Mouse (Mus musculus): ENCODE measurements around the gene Nsmce1.

DNA sequence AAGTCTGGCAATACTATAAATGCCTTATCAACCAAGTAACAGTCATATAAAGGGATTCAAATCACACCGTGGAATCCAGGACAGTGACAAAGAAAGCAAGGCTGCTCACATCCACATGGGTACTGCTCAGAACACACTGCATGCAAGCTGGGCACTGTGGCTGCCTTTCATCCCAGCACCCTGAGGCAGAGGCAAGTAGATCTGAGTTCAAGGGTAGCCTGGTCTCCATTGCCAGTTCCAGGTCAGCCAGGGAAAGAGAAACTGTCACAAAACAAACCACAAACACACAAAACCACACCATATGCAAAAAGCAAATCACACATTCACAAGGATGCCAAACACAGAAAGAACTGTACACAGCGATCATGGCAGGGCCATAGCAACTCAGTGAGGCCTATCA, 1.8 kb downstream of the Nsmce1 start:
- TF ChIP-seq CTCF (IDR thresholded peaks at IDR 0.05; ENCODE audit: insufficient read depth, low read length): no peak
- no peak for TF ChIP-seq POLR2A (IDR thresholded peaks at IDR 0.05; ENCODE audit: borderline replicate concordance, extremely low read depth, low read depth, low read length)

Measured in lung, adult 2 months (tissue).